12 mouse cellular contexts compared by ENCODE assay signal in genomic region chr15:64576891-64577535, GRCm38 (mm10).
"Had no signal": no experiment of that assay in that cellular context is flagged by ENCODE, and none has a peak within 500 bp of the region (broad histone marks: within the 10 kb centered on the region; RNA-seq: fewer than 3 reads in every experiment).

No protein-coding gene starts in this region.

- H3K9me3 ChIP-seq: kidney, embryonic 15.5 days; liver, embryonic 12.5 days; midbrain, embryonic 10.5 days; neural tube, embryonic 13.5 days had no signal

- DNase-seq: kidney, postnatal 14 days; lung, embryonic 14.5 days; lung, postnatal 10 days; lung, postnatal 4 days; midbrain, embryonic 14.5 days; right cerebral cortex, postnatal 4 days; spleen, adult 18-20 months; thymus, postnatal 36 days had no signal

- H3K36me3 ChIP-seq: kidney, embryonic 15.5 days; liver, embryonic 12.5 days; midbrain, embryonic 10.5 days; neural tube, embryonic 13.5 days had no signal

- H3K4me2 ChIP-seq: kidney, embryonic 15.5 days; liver, embryonic 12.5 days; lung, embryonic 14.5 days; neural tube, embryonic 13.5 days had no signal

- H3K27ac ChIP-seq: kidney, embryonic 15.5 days; liver, embryonic 12.5 days; midbrain, embryonic 10.5 days; neural tube, embryonic 13.5 days had no signal

- H3K4me3 ChIP-seq: kidney, embryonic 15.5 days; liver, embryonic 12.5 days; midbrain, embryonic 10.5 days; neural tube, embryonic 13.5 days had no signal

- H3K27me3 ChIP-seq: kidney, embryonic 15.5 days; liver, embryonic 12.5 days; neural tube, embryonic 13.5 days had no signal

- ATAC-seq: liver, embryonic 12.5 days had no signal

- H3K4me1 ChIP-seq: kidney, embryonic 15.5 days; liver, embryonic 12.5 days; midbrain, embryonic 10.5 days had no signal

- H3K9ac ChIP-seq: kidney, embryonic 15.5 days; liver, embryonic 12.5 days; lung, embryonic 14.5 days; neural tube, embryonic 13.5 days had no signal
